Mouse (Mus musculus) forelimb bud, embryonic 11.5 days (tissue): Measurements from ENCODE around the gene Tmem51.

Source experiments
- DNase-seq: peaks from one replicate; pipeline ENCODE4 v3.0.0-alpha.2; 2012; ENCODE audit warnings: low read depth, low spot score

Tmem51 gene

GRCm38 (mm10) chr4:142081631-142082283 is 2.3 kb downstream of the Tmem51 start:
- no peak for DNase-seq

GRCm38 (mm10) chr4:142080901-142081630 is 3.0 kb downstream of the Tmem51 start:
- DNase-seq, result no peak

- DNase-seq, result no peak
Measured at GRCm38 (mm10) chr4:142080487-142080767, 3.7 kb downstream of the Tmem51 start.

GRCm38 (mm10) chr4:142079629-142080486 is 4.2 kb downstream of the Tmem51 start:
- DNase-seq, result no peak

- no peak for DNase-seq
Measured at GRCm38 (mm10) chr4:142077572-142078271, 6.4 kb downstream of the Tmem51 start.

- no peak for DNase-seq
Measured at GRCm38 (mm10) chr4:142076883-142077282, 7.2 kb downstream of the Tmem51 start.

- no peak for DNase-seq
Measured at GRCm38 (mm10) chr4:142075931-142076330, 8.2 kb downstream of the Tmem51 start.

- DNase-seq, result no peak
Measured at GRCm38 (mm10) chr4:142074060-142074732, 9.9 kb downstream of the Tmem51 start.

GRCm38 (mm10) chr4:142071243-142071991 is 12.7 kb downstream of the Tmem51 start:
- peak; percentile 70 for DNase-seq

- DNase-seq, result no peak
Measured at GRCm38 (mm10) chr4:142070840-142071239, 13.3 kb downstream of the Tmem51 start.

GRCm38 (mm10) chr4:142068899-142069812 is 14.9 kb downstream of the Tmem51 start:
- no peak for DNase-seq

GRCm38 (mm10) chr4:142066576-142066975 is 17.5 kb downstream of the Tmem51 start:
- DNase-seq, result no peak

GRCm38 (mm10) chr4:142065835-142066234 is 18.3 kb downstream of the Tmem51 start:
- no peak for DNase-seq

GRCm38 (mm10) chr4:142065270-142065669 is 18.8 kb downstream of the Tmem51 start:
- no peak for DNase-seq

- no peak for DNase-seq
Measured at GRCm38 (mm10) chr4:142064582-142065228, 19.4 kb downstream of the Tmem51 start.

- no peak for DNase-seq
Measured at GRCm38 (mm10) chr4:142063057-142063534, 21.0 kb downstream of the Tmem51 start.

- no peak for DNase-seq
Measured at GRCm38 (mm10) chr4:142061485-142062240, 22.4 kb downstream of the Tmem51 start.
